Mouse (Mus musculus) retina, adult 2 months (tissue): ENCODE data around the gene Bcl2l10.
"Not testable (repeated sequence)": the region's sequence is repeated elsewhere in the genome, so short reads cannot be mapped to it uniquely, and the experiment has no call there.

Source experiments
- DNase-seq: peaks from one replicate; pipeline ENCODE4 v3.0.0-alpha.2; 2012; ENCODE audit warnings: low read depth, low spot score

Gene Bcl2l10

DNA sequence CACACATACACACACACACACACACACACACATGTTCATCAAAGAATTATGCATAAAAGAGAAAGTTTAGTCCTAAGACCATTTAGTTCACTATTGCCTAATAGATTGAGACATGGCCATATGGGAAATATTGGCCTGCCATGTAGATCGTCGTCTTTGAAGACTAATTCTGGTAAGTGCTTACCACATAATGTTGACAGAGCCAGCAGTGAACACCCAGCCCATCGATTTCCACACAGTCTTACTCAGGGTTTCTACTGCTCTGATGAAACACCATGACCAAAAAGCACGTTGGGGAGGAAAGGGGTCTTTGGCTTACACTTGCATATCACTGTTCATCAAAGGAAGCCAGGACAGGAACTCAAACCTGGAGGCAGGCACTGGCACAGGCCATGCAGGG, 5.1 kb upstream of the Bcl2l10 start:
- no peak for DNase-seq

DNA sequence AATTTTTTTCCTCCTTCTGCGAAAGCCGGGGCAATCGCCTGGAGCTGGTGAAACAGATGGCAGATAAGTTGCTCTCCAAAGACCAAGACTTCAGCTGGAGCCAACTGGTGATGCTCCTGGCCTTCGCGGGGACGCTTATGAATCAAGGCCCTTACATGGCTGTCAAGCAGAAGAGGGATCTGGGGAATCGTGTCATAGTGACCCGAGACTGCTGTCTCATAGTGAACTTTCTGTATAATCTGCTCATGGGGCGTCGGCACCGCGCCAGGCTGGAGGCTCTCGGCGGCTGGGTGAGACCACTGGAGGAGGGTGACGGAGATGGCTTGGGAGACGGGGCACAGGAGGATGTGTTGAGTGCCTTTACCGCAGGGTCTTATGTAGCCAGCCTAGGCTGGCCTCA, 508 bp downstream of the Bcl2l10 start:
- DNase-seq, result no peak

DNA sequence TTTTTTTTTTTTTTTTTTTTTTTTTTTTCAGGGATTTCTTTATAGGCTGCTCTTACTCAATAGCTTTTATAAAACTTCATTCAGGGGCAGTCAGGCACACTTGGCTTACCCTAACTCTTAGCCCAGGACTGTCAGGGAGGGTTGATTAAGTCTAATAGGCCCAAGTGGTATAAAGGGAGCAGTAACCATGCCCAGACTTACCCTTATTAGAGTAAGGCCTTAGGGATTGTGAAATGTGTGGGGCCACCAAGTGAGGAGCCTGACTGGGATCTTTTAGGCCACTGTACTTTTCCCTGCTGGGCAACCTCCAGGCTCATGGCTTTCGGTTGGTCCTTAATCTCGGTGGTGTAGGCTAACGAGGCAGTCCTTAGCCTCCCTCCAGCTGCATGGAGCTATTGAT, 1.1 kb downstream of the Bcl2l10 start:
- no peak for DNase-seq

DNA sequence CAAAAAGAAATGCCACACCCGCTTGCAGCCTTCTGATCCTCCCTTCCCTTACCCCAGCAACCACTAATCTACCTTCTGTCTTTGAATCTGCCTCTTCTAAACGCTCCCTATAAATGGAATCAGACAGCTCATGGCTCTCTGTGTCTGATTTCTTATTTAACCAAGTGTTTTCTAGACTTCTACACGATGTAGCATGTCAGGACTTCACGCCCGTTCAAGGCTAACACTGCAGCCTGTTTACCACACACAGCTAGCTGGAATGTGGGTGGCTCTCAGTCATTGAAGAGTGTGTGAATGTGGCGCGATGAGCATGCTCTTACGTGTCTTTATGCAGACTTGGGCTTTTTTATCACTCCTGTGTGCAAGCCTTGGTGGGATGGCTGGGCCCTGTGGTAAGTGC, 5.5 kb downstream of the Bcl2l10 start:
- DNase-seq, result no peak

DNA sequence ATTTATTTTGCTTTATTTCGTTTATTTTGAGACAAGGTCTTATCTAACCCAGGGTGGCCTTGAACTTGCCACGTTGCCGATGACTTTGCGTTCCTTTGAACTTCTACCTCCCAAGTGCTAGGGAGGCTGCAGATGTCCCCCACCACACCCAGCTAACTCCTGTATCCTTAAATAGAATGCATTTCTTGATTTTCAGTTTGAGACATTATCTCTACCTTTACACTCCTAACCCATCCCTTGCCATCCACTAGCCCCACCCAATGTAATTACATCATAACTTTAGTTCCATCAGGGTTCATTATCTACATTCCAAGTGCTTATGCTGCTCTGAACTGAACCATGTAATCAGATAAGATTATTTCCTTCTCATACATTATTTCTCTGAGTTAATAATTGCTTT, 8.2 kb downstream of the Bcl2l10 start:
- DNase-seq, result no peak

DNA sequence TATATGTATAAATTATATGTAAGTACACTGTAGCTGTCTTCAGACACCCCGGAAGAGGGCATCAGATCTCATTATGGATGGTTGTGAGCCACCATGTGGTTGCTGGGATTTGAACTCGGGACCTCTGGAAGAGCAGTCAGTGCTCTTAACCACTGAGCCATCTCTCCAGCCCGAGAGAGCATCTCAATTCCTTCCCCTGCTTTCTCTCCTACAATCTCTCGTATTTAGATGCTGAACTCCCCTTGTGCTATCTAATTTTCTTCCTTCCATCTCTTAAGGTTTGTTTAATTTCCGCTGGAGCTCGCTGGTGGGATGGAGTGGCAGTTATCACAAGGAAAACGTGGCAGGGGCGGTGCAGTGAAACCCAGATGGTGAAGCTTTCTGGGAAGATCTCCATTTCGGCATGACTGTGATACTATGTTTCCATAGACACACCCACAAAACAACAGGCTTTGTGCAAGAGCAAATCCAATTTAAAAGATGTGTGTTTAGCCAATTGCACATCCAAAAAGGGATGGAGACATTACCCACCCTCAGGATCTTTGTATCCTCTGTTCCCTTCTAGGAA, 9.6 kb downstream of the Bcl2l10 start:
- DNase-seq, result no peak

DNA sequence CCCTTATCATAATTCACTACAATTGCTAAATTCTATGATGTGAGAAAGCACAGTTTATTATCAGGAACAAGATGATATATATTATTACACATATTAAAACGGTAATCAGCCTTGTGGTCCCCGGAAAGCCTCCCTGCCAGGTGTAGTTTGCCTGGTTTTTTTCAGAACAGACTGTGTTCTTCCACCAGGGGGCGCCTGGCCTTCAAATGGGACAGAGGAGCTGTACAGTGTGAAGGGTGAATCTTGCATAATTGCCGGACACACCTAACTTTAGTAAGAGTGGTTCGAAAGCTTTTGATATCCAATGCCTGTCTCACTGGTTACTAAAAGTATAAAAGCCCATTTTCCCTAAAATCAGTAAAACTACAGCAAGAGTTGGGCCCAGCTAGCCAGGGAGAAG, 14.1 kb downstream of the Bcl2l10 start:
- peak; percentile 52 for DNase-seq

DNA sequence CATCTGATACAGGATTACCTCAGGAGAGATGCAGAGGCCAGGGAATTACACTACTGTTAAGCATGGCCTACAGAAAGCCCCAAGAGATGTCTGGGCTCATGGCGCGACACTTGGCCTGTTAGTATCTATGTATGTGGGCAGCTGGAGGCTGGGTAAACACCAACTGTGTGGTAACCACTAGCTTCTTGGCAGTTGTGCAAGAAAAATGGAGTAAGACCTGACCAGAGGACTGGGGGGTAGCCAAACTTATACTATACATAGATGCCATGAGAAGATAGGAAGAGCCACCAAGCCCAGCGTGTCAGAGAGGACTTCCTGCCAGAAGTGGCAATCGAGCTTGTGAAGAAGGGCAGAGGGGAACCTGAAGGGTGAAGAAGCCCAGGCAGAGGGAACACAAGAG, 14.6 kb downstream of the Bcl2l10 start:
- no peak for DNase-seq

DNA sequence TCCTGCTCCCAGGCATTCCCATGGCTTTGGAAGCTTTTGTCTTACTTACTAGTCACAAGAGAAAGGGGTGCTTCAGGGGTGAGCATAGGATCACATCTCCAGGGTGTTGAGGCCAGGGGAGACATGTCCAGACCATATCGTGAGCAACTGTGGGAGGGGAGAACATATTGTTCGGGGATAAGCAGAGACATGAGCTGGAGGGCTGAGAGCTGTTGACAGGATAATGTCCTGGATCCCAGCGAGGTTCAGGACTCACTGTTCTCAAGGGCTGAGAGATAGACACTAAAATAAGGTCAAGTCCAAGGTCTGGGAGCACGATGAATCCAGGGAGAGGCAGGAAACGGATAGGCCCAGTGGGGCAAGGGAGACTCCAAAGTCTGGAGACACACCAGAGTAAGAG, 15.4 kb downstream of the Bcl2l10 start:
- DNase-seq, result no peak

DNA sequence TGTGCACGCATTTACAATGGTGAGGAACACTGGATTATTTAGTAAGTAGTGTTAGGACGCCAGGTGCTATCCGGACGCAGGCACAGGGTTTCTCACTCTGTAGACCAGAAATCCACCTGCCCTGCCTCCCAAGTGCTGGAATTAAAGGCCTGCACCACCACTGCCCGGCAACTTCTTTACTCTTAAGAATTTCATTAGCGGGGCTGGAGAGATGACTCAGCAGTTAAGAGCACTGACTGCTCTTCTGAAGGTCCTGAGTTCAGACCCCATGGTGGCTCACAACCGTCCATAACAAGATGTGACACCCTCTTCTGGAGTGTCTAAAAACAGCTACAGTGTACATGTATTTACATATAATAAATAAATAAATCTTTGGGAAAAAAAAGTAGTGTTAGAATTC, 16.1 kb downstream of the Bcl2l10 start:
- not testable (repeated sequence) for DNase-seq

DNA sequence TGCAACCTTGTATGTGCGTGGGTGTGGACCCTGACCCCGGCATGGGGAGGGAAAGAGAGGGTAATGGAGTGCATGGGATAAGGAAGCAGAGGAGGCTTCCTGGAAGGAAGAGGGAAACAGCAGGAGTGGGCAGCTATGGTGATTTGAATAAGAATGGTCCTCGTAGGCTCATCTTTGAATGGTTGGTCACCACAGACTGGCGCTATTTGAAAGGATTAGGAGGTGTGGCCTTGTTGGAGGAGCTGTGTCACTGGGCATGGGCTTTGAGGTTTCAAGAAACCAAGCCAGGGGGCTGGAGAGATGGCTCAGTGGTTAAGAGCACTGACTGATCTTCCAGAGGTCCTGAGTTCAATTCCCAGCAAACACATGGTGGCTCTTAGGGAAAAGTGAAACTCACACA, 17.6 kb downstream of the Bcl2l10 start:
- no peak for DNase-seq

DNA sequence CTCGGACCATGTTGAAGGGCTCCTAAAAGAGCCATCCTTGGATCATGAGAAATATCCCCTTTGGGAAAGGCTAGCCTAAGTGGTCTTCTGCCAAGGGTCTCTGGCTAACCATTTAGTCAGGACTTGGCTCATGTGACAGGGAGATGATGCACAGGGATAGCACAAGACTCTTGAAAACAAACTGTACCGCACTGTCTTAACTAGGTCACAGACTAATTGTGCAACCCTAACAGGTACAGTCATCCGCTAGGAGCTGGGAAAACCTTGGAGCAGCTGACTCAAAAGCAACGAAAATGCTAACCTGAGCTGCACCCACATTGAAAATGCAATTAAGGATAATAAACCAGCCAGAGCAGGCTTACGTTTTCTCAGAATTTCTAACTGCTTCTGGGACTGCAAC, 18.6 kb downstream of the Bcl2l10 start:
- DNase-seq, result no peak

DNA sequence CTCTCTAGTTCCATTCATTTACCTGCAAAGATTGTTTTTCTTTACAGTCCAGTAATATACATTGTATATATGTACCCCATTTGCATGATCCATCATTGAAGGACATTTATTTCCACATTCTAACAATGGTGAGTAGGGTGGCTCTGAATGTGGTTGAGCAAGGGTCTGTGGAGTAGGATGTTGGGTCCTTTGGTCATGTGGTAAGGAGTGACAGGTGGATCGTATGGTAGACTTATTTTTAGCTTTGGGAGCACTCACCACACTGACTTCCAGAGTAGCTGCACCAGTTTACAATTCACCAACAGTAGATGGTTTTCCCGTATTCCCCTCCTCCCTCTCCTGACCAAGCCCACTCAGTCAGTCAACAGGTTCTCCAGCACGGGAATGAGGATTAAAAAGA, 21.2 kb downstream of the Bcl2l10 start:
- DNase-seq, result no peak

DNA sequence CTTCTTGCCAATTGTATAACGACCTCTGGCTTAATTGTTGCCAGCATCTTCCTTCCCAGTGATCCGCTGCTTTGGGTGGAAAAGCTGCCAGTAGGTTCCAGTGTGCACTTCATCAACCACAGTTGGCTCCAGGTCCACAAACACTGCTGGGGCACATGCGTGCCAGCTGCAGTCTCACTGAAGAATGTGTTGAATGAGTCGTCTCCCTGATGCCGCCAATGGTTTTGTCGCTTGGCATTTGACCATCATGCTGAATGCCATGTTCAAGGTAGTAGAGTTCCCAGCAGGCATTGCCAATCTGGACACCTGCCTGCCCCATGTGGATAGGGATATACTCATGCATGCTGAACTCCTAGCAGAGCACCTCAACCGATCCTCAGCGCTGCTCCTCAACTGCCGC, 28.0 kb downstream of the Bcl2l10 start:
- no peak for DNase-seq

DNA sequence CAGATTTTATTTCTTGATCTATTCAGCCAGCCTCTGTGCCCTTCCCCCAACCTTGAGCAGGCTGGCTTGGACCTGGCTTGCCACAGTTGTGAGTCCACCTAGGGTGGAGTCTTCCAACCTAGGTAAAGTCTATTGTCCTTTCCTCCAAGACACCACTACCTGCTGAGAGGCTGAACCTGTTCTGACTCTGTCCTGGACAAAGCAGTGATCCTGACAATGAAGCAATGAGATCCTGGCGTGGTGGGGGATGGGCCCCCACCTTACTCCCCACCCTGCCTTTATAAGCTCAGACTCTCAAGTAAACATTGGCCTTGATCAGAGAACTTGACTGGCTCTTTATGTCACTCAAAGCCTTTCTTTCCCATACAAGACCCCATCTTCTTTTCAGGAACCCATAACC, 28.9 kb downstream of the Bcl2l10 start:
- DNase-seq, result no peak

DNA sequence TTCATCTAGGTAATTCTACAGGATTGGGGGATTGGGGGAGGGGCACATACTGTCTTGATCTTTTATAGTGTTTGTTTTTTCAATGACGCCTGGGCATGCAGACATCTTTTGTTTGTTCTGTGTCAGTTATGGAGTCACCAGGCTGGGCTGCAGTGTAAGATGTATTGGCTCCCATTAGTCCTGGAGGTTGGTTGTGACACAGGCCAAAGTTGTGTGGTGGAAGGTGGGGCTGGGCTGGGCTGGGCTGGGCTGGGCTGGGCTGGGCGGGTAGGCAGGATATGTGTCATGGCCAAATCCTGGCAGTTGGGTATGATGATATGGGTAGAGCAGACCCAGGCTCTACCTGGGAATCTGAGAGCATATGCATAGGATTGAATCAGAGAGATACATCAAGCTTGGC, 31.2 kb downstream of the Bcl2l10 start:
- no peak for DNase-seq

DNA sequence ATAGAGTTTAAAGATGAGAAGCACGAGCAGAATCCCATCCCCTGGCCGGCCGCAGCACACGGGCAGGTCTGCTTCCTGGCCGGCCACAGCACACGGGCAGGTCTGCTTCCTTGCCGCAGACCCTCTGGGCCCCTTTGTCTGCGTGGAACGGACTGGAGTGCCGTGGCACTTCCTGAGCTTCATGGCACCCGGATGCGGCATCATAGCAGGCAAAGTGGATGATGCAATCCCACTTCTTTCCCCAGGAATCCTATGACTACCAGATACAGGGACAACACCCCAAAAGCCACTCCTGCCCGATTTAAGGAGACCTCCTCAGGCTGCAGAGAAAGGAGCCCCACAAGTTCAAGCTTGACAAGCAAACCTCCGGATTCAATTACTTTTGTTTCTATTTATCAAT, 35.3 kb downstream of the Bcl2l10 start:
- DNase-seq, result no peak

DNA sequence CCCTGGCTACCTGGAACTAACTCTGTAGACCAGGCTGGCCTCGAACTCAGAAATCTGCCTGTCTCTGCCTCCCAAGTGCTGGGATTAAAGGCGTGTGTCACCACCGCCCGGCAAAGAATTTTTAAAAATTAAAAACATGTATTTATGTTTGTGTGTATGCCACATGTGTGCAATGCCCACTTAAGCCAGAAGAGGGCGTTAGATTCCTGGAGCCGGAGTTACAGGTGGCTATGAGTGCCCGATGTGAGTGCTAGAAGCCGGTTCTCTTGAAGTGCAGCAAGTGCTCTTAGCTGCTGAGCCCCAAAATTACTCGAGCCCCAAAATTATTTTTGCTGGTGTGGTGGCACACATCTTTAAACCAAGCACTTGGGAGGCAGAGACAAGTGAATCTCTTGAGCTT, 36.2 kb downstream of the Bcl2l10 start:
- DNase-seq, result no peak

DNA sequence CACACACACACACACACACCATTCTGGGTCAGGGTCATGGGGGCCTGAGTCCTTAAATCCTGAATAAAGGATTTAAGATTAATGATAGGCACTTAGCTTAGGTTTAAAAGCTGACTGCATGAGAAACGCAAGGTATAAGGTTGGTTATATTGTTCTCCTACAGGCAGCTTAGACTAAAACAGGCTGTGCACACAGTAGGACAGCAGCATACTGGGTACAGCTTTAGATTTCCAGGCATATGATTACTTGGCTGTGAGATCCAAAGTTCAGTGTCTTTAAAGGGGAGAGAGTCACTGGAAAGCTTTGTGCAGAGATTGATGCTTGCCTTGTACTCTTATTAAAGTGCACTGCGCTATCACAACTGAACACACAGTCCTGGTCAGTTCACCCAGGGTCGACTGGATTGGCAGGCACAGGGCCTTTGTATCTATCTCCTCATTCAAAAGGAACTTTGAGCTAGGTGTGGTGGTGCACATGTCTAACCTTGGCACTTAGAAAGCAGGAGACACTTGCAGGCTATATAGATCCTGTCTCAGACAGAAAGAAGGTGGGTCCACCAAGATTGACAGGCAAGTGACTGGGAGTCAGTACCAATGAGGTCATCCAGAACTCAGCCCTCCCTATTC, 36.9 kb downstream of the Bcl2l10 start:
- DNase-seq, result no peak

DNA sequence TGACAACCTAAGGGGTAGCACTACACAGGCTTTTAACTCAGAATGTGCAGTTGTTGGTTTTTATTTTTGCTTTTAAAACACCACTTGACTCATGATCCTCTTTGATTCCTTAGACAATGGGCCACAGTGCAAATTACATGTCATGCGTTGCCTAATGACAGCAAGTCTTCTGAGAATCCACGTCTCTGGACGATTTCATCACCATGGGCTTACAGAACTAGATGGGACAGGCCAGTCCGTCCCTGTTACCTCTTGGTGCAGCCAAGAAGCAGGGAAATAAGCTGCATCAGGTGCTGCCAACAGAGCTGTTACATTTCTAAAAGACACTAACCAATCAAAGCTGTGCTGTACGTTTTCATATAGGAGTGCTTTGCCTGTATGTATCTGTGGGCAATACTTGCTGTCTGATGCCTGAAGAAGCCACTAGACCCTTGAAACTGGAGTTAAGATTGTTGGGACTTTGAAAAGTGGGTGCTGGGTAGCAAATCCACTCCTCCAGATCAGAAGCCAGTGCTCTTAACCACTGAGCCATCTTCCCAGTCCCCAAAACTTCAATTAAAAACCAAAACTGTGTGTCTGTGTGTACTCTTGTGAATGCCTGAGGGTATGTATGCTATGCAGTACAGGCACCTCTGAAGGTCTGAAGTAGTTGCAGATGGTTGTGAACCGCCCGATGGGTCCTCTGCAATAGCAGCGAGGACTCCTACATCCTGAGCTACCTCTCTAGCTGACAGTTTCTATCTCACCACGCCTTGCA, 37.8 kb downstream of the Bcl2l10 start:
- no peak for DNase-seq

DNA sequence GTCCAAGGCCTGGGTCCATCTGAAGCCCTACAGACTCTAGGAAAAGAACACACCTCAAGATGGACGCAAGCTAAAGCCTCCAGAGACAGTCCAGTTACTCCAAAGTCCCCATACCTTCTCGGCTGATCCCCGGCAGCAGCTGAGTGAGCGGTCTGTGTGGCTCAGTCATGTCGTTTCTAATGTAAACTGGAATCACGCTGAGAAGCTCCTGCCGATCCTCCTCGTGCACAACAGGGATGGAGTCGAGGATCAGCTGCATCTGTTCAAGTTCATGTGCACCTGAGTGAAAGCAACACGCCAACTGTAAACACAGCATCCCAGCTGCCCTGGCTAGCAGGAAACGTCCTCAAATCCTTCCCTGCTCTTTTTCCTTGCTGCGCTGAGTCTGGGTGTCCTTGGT, 45.7 kb downstream of the Bcl2l10 start:
- no peak for DNase-seq

DNA sequence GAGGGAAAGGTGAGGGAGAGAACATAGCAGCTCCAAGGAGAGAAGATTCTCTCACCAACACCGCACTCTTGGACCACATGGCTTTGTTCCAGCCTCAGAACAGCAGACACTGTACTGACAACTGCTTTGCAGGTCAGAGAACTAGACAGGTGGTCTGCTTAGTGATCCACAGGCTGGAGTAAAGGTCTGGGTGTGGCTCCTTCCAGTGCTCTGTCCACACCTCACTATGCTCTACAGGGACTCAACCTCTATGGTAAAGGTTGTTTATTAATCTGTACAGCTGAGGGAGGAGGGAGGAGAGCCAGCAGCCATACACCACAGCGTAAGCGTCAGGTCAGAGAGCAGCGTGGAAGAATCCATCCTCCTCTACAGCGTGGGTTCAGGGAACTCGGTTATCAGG, 48.4 kb downstream of the Bcl2l10 start:
- no peak for DNase-seq

DNA sequence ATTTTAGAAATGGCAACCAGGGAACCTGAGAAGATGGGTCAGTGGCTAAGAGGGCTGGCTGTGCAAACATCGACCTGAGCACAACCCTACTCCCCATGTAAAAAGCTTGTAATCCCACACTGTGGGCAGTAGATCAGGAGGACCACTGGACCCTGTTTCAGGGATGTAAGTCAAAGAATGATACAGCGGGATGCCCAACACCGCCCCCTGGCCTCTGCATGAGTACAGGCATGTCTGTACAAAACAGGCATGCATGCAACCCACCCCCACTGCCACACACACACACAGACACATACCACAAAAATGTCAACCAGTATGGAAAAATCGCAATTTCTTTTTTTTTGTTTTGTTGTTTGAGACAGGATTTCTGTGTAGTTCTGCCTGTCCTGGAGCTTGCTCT, 51.5 kb downstream of the Bcl2l10 start:
- DNase-seq, result no peak
